Mouse (Mus musculus): ENCODE results near the gene Rab3a.

Gene Rab3a

GRCm38 (mm10) chr8:70802786-70803510 is 48.5 kb downstream of the Rab3a start:
- no peak for DNase-seq

GRCm38 (mm10) chr8:70803761-70804480 is 49.4 kb downstream of the Rab3a start:
- peak; percentile 71 for DNase-seq

GRCm38 (mm10) chr8:70804481-70805206 is 50.2 kb downstream of the Rab3a start, which contains the start of gene Mast3:
Gene Mast3 (minus strand): TSS chr8:70805054.
- DNase-seq, result peak; percentile 85

- DNase-seq, result no peak
These were observed 52.1 kb downstream of the Rab3a start for GRCm38 (mm10) chr8:70806541-70806940.

GRCm38 (mm10) chr8:70807304-70807703 is 52.8 kb downstream of the Rab3a start:
- DNase-seq, result no peak

GRCm38 (mm10) chr8:70808239-70808638 is 53.8 kb downstream of the Rab3a start, which contains the start of gene Il12rb1:
Gene Il12rb1 (plus strand): TSS chr8:70808449.
- DNase-seq, result no peak

Data from right cerebral cortex, postnatal 14 days (tissue).